Mouse (Mus musculus) gastrocnemius, adult 2 months (tissue): Measurements from ENCODE around the gene Atp1a4. TPM values are rescaled to one million over a fixed set of nuclear protein-coding genes. Genes with fewer than 3 reads are reported as not detected.
A peak's percentile ranks its signal among the peaks of the same experiment; 100 is the strongest.

Experiments
- DNase-seq: peaks from one replicate; pipeline ENCODE4 v3.0.0; 2022
- H3K27ac ChIP-seq: fragments of 200-600 bp; 2 replicates; pipeline ENCODE4 v1.8.1; 2022; ENCODE audit warnings: mild to moderate bottlenecking
- H3K4me3 ChIP-seq: fragments of 200-600 bp; 2 replicates; pipeline ENCODE4 v1.8.1; 2022; ENCODE audit warnings: mild to moderate bottlenecking, moderate library complexity
- CTCF ChIP-seq: fragments of 200-600 bp; IDR thresholded peaks from 2 replicates; pipeline ENCODE4 v1.8.1; 2022; ENCODE audit warnings: antibody characterized with exemption, mild to moderate bottlenecking, moderate library complexity
- intact Hi-C: fragments of 180-260 bp; cut with DNase I; formaldehyde crosslinking; loops from one replicate; pipeline ENCODE4 v1.15.1; 2025
- total RNA-seq, 2 experiments: library from RNA; stranded (reverse); gene quantifications; 2 replicates each; pipeline ENCODE4 v1.2.3; 2021

Gene Atp1a4
- total RNA-seq, 2 experiments from 2014 or later: 0.20 to 0.43 TPM

GRCm38 (mm10) chr1:172201967-172202880 lies 56.0 kb downstream of the Atp1a4 start:
- no peak for TF ChIP-seq CTCF
- intact Hi-C loops: no loop called here
- H3K4me3 ChIP-seq: peak overlapping the region; percentile 49
- peak; percentile 33 for DNase-seq
- peak overlapping the region; percentile 78 for H3K27ac ChIP-seq

GRCm38 (mm10) chr1:172200871-172201447 lies 57.3 kb downstream of the Atp1a4 start:
- H3K27ac ChIP-seq: peak overlapping the region; percentile 43
- H3K4me3 ChIP-seq: no peak overlapping the region
- no peak for TF ChIP-seq CTCF
- peak; percentile 64 for DNase-seq
- intact Hi-C loops: no loop called here

- DNase-seq: no peak
- TF ChIP-seq CTCF: no peak
- Histone ChIP-seq H3K4me3 (no peak overlapping the region), H3K27ac (no peak overlapping the region)
- intact Hi-C loops: no loop called here
Measured at GRCm38 (mm10) chr1:172200161-172200560, 58.1 kb downstream of the Atp1a4 start.

GRCm38 (mm10) chr1:172198996-172199395 lies 59.2 kb downstream of the Atp1a4 start:
- no peak overlapping the region for H3K27ac ChIP-seq
- no peak for DNase-seq
- no peak for TF ChIP-seq CTCF
- intact Hi-C loops: no loop called here
- H3K4me3 ChIP-seq: no peak overlapping the region

GRCm38 (mm10) chr1:172198316-172198715 lies 59.9 kb downstream of the Atp1a4 start:
- no peak for TF ChIP-seq CTCF
- H3K4me3 ChIP-seq: no peak overlapping the region
- DNase-seq: no peak
- intact Hi-C loops: no loop called here
- H3K27ac ChIP-seq: no peak overlapping the region

- TF ChIP-seq CTCF: no peak
- Histone ChIP-seq H3K4me3 (no peak overlapping the region), H3K27ac (no peak overlapping the region)
- intact Hi-C loops: no loop called here
- DNase-seq: no peak
Measured at GRCm38 (mm10) chr1:172197851-172198250, 60.4 kb downstream of the Atp1a4 start.

- TF ChIP-seq CTCF: no peak
- Histone ChIP-seq H3K4me3 (no peak overlapping the region), H3K27ac (no peak overlapping the region)
- DNase-seq: no peak
- intact Hi-C loops: no loop called here
Measured at GRCm38 (mm10) chr1:172197146-172197545, 61.1 kb downstream of the Atp1a4 start.

- TF ChIP-seq CTCF: no peak
- Histone ChIP-seq H3K4me3 (no peak overlapping the region), H3K27ac (peak overlapping the region; percentile 24; the same call in 1 of the 2 replicates)
- intact Hi-C loops: no loop called here
- DNase-seq: no peak
Measured at GRCm38 (mm10) chr1:172194435-172194834, 63.8 kb downstream of the Atp1a4 start.

GRCm38 (mm10) chr1:172192217-172192616 lies 66.0 kb downstream of the Atp1a4 start:
- no peak for DNase-seq
- Histone ChIP-seq H3K4me3 (no peak overlapping the region), H3K27ac (0 out of 2 replicates have a peak overlapping the region, but pooled peaks have one; percentile 4)
- intact Hi-C loops: no loop called here
- TF ChIP-seq CTCF: no peak

GRCm38 (mm10) chr1:172191578-172191977 lies 66.6 kb downstream of the Atp1a4 start:
- peak; percentile 18; the same call in 1 of the 2 replicates for TF ChIP-seq CTCF
- DNase-seq: no peak
- Histone ChIP-seq H3K4me3 (no peak overlapping the region), H3K27ac (peak overlapping the region; percentile 3; the same call in 1 of the 2 replicates)
- intact Hi-C loops: no loop called here

GRCm38 (mm10) chr1:172188891-172189290 lies 69.3 kb downstream of the Atp1a4 start:
- no peak overlapping the region for H3K4me3 ChIP-seq
- peak; percentile 65 for TF ChIP-seq CTCF
- no peak overlapping the region for H3K27ac ChIP-seq
- intact Hi-C loops: no loop called here
- no peak for DNase-seq

GRCm38 (mm10) chr1:172186401-172187289 lies 71.6 kb downstream of the Atp1a4 start:
- TF ChIP-seq CTCF: peak; percentile 12; the same call in 1 of the 2 replicates
- intact Hi-C loops: no loop called here
- Histone ChIP-seq H3K4me3 (no peak overlapping the region), H3K27ac (no peak overlapping the region)
- no peak for DNase-seq

- Histone ChIP-seq H3K27ac (no peak overlapping the region), H3K4me3 (no peak overlapping the region)
- no peak for TF ChIP-seq CTCF
- DNase-seq: no peak
- intact Hi-C loops: no loop called here
Measured at GRCm38 (mm10) chr1:172183915-172184314, 74.3 kb downstream of the Atp1a4 start.
